Mouse (Mus musculus) MEL (cell line): ENCODE data around the gene Hist1h2ac.

ENCODE experiments used
- MAFK ChIP-seq: IDR thresholded peaks from 2 replicates; pipeline ENCODE4 v1.6.1; 2011; ENCODE audit warnings: low read depth, mild to moderate bottlenecking, low read length, improper control_type of control experiment, borderline replicate concordance
- MAZ ChIP-seq: IDR thresholded peaks from 2 replicates; pipeline ENCODE4 v1.6.1; 2012; ENCODE audit warnings: low read depth, mild to moderate bottlenecking, inconsistent platforms, low read length, improper control_type of control experiment
- ZC3H11A ChIP-seq: IDR thresholded peaks from 2 replicates; pipeline ENCODE4 v1.6.1; 2012; ENCODE audit warnings: low read depth, mild to moderate bottlenecking, inconsistent platforms, low read length, improper control_type of control experiment

DNA sequence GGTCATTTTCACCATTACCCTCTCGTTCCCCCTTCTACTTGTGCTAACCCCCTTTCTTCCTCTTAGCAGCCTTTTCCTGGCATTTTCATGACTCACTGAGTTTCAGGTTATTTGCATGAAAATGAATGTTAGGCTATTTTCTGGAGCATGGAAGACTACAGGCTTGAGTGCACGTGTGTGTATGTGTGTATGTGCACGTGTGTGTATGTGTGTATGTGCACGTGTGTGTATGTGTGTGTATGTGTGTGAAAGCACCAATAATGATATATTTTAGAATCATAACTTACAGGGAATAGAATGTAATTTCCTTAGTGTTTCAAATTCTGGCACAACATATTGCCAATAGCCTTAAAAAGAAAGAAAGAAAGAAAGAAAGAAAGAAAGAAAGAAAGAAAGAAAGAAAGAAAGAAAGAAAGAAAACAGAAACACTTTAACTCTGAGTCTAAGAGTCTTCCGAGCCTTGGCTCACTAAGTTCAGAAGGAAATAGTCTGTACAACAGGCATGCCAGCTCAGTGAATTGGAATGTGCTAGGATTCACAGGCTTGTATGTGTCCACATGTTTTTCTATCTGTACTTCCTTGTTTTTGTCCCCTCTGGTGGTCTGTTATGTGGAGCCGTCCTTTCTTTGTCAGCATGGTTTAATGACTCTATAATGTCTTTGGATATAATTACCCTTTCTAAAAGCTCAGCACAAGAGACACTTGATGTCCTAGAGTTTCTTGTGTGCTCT, 23.9 kb downstream of the Hist1h2ac start:
- TF ChIP-seq MAZ: no peak
- TF ChIP-seq MAFK: no peak
- TF ChIP-seq ZC3H11A: no peak
